Mouse (Mus musculus) cerebellum, adult 2 months (tissue): ENCODE data around the gene Gm6034.

ENCODE experiments used
- CTCF ChIP-seq: fragments of 200-500 bp; IDR thresholded peaks from 2 replicates; pipeline ENCODE4 v1.5.1; 2011; ENCODE audit warnings: low read depth, mild to moderate bottlenecking, control low read depth, low read length, moderate library complexity, borderline replicate concordance; ENCODE audit not compliant: insufficient read depth
- POLR2A ChIP-seq: fragments of 200-500 bp; IDR thresholded peaks from 2 replicates; pipeline ENCODE4 v1.6.1; 2011; ENCODE audit warnings: low read length, control low read depth, borderline replicate concordance; ENCODE audit not compliant: insufficient read depth

DNA sequence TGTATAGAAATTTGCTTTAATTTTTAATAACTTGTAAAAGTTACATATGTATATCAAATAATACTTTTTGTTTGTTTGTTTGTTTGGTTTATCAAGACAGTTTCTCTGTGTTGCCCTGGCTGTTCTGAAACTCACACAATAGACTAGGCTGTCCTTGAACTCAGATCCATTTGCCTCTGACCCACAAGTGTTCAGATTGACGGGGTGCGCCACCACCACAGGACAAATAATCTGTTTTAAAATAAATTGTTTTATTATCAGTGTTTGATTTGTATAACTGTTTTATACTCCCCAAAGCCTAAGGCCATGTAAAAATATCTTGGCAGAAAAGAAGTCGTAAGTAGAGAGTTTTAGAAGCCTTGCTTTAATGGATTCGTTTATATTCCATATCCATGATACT lies 15.1 kb upstream of the Gm6034 start:
- no peak for TF ChIP-seq CTCF
- TF ChIP-seq POLR2A: no peak
